Mouse (Mus musculus) cerebral cortex, adult 2 months (tissue): ENCODE measurements around the gene Ufm1.

Source experiments
- WGBS: fragments of 180-500 bp; shearing (Covaris S2); methylation state at CpG from one replicate; pipeline ENCODE4 v1.1.7; 2018; 5-methylcytosine and 5-hydroxymethylcytosine counted together

Ufm1 gene

DNA sequence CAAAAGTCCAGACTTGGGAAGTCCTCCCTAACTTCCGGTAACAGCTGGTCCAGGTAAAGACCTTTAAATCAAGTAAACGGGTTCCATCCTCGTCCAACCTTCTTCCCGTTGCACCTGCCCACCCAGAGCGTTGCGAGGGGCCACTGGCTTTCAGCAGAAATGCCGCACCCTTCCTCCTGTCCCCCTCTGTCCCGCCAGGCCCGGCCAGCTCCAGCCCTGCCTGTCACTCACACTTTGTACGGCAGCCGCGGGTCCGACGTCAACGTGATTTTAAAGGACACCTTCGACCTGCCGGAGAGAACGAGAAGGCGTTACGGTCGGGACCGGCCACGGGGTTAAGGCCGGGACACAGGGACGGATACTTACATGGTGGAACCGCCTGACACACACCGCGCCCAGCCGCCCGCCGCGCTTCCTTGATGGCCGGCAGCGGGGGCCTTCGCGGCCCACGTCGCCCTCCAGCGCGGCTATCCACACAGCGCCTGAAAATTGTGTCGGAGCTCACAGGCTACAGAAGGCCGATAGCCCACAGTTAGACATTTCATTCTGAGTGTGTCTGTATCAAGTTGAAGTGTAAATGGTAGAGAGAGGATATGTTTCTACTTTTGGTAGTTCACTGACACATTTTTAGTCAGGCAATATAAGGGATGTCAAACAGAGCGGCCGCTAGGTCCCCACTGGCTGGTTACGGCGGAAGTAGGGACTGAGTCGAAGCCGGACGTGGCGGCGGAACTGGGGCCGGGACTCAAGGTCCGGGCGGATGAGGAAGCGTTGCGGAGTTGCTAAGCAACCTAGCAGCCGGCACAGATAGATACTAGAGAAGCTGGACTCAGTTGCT, at the start of gene Ufm1:
TSS of gene Ufm1 (minus strand) at position 448 of the 838 bp plus-strand sequence.
- WGBS: under 1% methylated on average over 58 of the region's 58 CpGs

DNA sequence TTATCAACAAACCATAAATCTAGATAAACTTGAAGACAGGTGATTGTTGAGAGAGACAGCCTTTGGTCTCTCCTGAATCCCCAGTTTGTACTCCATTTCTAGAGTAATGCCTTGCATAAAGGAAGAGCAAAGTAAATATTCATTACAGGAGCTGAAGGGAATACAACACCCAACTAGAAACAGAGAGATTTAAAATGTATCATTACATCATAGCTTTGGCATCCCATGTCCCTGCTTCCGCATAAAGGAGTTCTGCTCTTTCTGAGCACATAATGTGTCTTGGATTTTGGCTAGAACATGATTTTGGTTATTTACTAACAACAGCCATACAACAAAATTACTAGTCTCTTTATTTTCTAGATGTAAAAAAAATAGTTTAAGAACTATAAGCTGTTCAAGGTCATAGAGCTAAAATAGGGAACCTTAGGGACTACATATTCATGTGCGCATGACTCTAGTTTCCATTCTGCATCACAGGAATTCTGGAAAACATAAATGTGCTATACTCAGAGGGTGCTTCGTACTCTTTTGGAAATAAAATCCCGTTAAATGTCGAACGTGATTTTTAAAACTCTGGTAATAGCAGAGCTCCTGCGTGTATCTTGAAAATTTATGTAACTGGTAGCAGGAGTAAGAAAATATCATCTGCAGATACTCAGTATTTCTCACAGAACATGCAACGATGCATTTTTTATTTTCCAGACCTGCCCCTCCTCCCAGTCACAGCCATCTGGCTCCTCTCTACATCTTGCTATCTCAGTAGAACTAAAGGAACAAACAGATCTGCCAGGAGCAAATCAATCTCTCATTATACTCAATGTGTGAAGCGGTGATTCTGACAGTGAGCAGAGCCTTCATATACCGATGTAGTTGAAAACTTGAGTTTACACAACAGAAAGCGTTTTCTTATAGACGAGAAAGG, 27.2 kb upstream of the Ufm1 start:
- WGBS: 50% methylated on average over 12 of the region's 12 CpGs

- 100% methylated on average over 1 of the region's 1 CpGs for WGBS
These were observed 8.0 kb upstream of the Ufm1 start for GRCm38 (mm10) chr3:53871596-53871995.

- WGBS: 85% methylated on average over 6 of the region's 6 CpGs
These were observed 6.9 kb upstream of the Ufm1 start for GRCm38 (mm10) chr3:53870482-53870881.

DNA sequence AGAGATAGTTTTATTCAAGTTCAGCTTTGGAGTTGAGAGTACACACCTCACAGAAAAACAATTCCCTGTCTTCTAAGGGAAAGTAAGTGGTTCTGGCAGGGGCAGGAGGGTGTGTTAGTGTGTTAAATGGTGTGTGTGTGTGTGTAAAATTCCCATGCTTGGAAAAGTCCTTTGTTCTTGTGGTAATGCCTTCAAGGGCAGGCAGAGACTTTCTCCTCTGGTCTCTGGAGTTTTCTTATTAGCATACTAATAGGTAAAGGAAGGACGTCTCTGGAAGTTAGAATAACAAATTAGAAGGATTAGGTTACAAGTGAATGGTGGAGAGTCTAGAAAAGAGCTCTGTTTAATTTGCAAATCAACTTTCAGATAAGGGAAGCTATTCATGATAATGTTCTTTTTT, 5.6 kb upstream of the Ufm1 start:
- WGBS: 46% methylated on average over 1 of the region's 1 CpGs

DNA sequence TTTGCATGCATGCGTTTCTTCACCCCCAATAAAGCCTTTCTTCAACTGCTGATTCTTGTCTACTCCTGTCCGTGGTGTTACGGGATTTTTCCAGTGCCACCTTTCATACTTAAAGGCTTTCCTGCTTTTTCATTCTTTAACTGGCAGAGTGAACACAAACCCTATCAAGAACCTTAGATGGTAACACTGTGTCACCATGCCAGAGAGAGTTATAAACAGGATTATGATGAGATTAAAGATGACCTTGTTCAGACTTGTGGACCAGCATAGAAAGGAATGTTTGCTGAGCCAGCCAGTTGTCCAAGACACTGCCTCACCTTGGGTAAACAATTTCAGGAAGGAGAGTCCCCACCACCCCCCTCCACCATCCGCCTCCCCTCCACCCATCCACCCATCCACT, 4.6 kb upstream of the Ufm1 start:
- WGBS: 78% methylated on average over 4 of the region's 4 CpGs

GRCm38 (mm10) chr3:53854831-53855230, 8.8 kb downstream of the Ufm1 start:
- WGBS: 60% methylated on average over 3 of the region's 3 CpGs

DNA sequence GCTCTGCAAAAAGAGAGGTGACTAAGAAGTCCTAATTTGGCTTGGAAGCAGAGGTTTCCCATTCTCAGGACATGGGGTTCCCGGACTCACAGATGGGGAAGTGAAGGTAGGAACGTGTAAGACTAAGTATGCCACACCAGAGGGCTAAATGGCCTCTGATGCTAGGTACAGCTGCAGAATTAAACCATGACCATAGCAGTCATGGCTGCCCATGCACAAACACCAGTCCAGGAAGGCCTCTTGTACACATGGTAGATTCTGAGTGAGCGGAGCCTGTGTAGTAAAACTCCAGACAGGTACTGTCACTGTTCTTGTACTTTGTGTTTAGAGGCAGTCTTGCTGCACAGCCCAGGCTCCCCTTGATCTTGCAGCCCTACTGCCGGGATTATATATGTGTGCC, 9.4 kb downstream of the Ufm1 start:
- 90% methylated on average over 4 of the region's 4 CpGs for WGBS

GRCm38 (mm10) chr3:53848262-53848661, 15.4 kb downstream of the Ufm1 start:
- 40% methylated on average over 11 of the region's 11 CpGs for WGBS

DNA sequence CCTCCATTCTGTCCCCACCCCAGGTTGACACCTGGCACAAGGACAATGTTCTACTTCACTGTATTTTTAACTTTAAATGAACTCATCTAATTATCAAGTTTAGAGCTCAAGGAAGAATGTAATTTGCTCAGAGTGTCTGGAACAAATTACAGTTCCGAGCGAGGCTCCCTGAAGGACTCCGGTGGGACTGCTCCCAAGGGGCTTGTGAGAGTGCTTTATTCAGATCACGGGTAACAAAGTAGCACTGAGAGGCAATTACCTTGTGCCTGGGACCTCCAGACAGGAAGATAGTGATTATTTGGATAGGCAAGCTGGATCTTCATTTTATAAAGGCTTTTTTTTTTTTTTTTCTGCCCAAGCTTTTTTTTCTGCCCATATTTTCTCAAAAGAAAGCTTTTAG, 15.9 kb downstream of the Ufm1 start:
- 40% methylated on average over 4 of the region's 4 CpGs for WGBS

GRCm38 (mm10) chr3:53846206-53846928, 17.3 kb downstream of the Ufm1 start:
- WGBS: 54% methylated on average over 7 of the region's 7 CpGs

GRCm38 (mm10) chr3:53844786-53845185, 18.8 kb downstream of the Ufm1 start, which contains the start of gene Gm10985:
Gene Gm10985, plus strand, starts transcription at chr3:53845086.
- 89% methylated on average over 2 of the region's 2 CpGs for WGBS

DNA sequence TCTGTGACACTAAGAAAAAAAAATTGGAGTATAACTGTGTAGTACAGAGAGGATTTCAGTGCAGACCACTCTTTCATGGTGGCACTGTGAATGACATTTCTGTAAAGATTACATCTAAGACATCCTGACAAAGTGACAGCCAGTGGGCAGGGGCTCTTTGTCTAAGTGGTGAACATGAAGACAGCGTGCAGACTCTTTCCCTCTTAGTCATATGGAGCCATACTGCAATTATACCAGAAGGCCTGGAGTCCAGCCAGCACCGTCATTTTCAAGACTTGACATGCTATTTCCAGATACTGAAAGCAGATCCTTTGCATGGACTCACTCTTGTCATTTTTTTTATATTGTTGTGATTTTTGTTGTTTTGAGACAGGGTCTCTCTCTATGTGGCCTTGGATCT, 29.4 kb downstream of the Ufm1 start:
- WGBS: 48% methylated on average over 2 of the region's 2 CpGs

DNA sequence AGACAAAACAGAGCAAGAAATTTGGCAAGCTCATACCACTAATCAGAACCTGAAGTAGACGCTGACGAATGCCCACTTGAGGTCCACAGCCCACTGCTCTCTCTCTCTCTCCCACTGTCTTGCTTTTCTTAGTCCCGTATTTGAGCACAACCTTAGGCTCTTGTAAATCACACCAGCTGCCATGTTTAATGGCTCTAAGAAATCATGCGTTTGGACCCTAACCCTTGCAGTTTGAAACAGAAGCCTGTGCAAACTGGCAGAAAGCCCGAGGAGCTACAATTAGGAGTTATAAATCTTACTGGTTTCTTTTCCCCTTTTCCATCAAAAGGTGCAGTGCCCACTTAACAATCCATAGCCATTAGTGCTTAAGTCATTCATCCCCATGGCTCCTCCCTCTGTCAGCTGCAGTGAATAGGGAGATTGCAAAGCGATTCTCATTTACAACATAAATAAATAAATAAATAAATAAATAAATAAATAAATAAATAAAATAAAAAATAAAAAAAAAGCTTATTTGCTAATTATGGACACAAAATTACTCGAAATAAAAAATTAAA, 50.1 kb downstream of the Ufm1 start:
- 64% methylated on average over 7 of the region's 7 CpGs for WGBS
